In genomic region chr14:76874542-76875265, GRCm38 (mm10) we compare ENCODE assay signal across 8 mouse cellular contexts.
DNase-seq lines count a peak whose midpoint lies in the region; ATAC-seq and TF ChIP-seq lines count a peak whose summit lies in the region.

No protein-coding gene starts in this region.

- ATAC-seq in heart, embryonic 16.5 days (replicated peaks; ENCODE audit: extremely low read depth, insufficient read depth, low FRiP score): 0 out of 2 replicates have a peak, but pooled peaks have one; percentile 65
- ATAC-seq in kidney, postnatal 0 days (replicated peaks; ENCODE audit: low FRiP score, low read depth): peak; percentile 83
- peak; percentile 90 for ATAC-seq in midbrain, embryonic 16.5 days

- no peaks in the 10 kb centered on the region for H3K9me3 ChIP-seq in heart, embryonic 16.5 days (replicated peaks; ENCODE audit: control insufficient read depth, low read length)
- H3K9me3 ChIP-seq in kidney, postnatal 0 days (replicated peaks; ENCODE audit: low read length): no peaks in the 10 kb centered on the region
- no peaks in the 10 kb centered on the region for H3K9me3 ChIP-seq in midbrain, embryonic 16.5 days (replicated peaks; ENCODE audit: control insufficient read depth, low read length, poor library complexity, severe bottlenecking)

- H3K27ac ChIP-seq in heart, embryonic 16.5 days (ENCODE audit: low read length): peak overlapping the region; percentile 51; the same call in 1 of the 2 replicates
- peak overlapping the region; percentile 74 for H3K27ac ChIP-seq in embryonic fibroblast, embryonic 13.5 days (ENCODE audit: insufficient read depth, low read length)
- H3K27ac ChIP-seq in kidney, postnatal 0 days: peak overlapping the region; percentile 70
- H3K27ac ChIP-seq in midbrain, embryonic 16.5 days (ENCODE audit: low read length): peak overlapping the region; percentile 76

- H3K27me3 ChIP-seq in heart, embryonic 16.5 days (ENCODE audit: control insufficient read depth, insufficient read depth, low read length): no peaks in the 10 kb centered on the region
- no peaks in the 10 kb centered on the region for H3K27me3 ChIP-seq in kidney, postnatal 0 days (ENCODE audit: insufficient read depth, low read length)
- H3K27me3 ChIP-seq in midbrain, embryonic 16.5 days (ENCODE audit: control insufficient read depth, insufficient read depth, low read depth, low read length): no peaks in the 10 kb centered on the region

- peaks cover 16% of the 10 kb centered on the region for H3K4me1 ChIP-seq in heart, embryonic 16.5 days (ENCODE audit: control insufficient read depth, insufficient read depth, low read length)
- peaks cover 25% of the 10 kb centered on the region for H3K4me1 ChIP-seq in embryonic fibroblast, embryonic 13.5 days (ENCODE audit: control insufficient read depth, insufficient read depth, low read length)
- peaks cover 5% of the 10 kb centered on the region; the same call in 1 of the 2 replicates for H3K4me1 ChIP-seq in kidney, postnatal 0 days (replicated peaks; ENCODE audit: insufficient read depth, low read length)
- H3K4me1 ChIP-seq in midbrain, embryonic 16.5 days (ENCODE audit: control insufficient read depth, insufficient read depth, low read length): peaks cover 22% of the 10 kb centered on the region

- no peak for DNase-seq in heart, adult 9 months (ENCODE audit: low spot score in 2 of 2)
- DNase-seq in kidney, postnatal 0 days (ENCODE audit: low spot score): peak; percentile 66
- no peak for DNase-seq in cerebellum, adult 8-10 months
- DNase-seq in cerebellum, postnatal 36 days: no peak
- DNase-seq in layer of hippocampus, postnatal 36 days: no peak

- 46% methylated on average over 8 of the region's 8 CpGs for WGBS in heart, embryonic 16.5 days
- WGBS in kidney, postnatal 0 days: 24% methylated on average over 8 of the region's 8 CpGs
- 20% methylated on average over 8 of the region's 8 CpGs for WGBS in midbrain, embryonic 16.5 days

- no peak overlapping the region for H3K4me3 ChIP-seq in heart, embryonic 16.5 days (ENCODE audit: low read length)
- no peak overlapping the region for H3K4me3 ChIP-seq in embryonic fibroblast, embryonic 13.5 days (ENCODE audit: insufficient read depth, low read length)
- H3K4me3 ChIP-seq in kidney, postnatal 0 days (replicated peaks; ENCODE audit: low read depth, low read length): no peak overlapping the region
- no peak overlapping the region for H3K4me3 ChIP-seq in midbrain, embryonic 16.5 days (ENCODE audit: low read depth, low read length)

- H3K9ac ChIP-seq in heart, embryonic 16.5 days (ENCODE audit: low read length): no peak overlapping the region
- no peak overlapping the region for H3K9ac ChIP-seq in kidney, postnatal 0 days (ENCODE audit: low read depth, low read length)
- H3K9ac ChIP-seq in midbrain, embryonic 16.5 days (ENCODE audit: low read depth, low read length): 0 out of 2 replicates have a peak overlapping the region, but pooled peaks have one; percentile 41

- TF ChIP-seq POLR2A in embryonic fibroblast, embryonic 13.5 days (IDR thresholded peaks at IDR 0.05; ENCODE audit: low read depth, low read length): no peak

- TF ChIP-seq CTCF in embryonic fibroblast, embryonic 13.5 days (IDR thresholded peaks at IDR 0.05; ENCODE audit: borderline replicate concordance, insufficient read depth, low read length): no peak
- no peak for TF ChIP-seq CTCF in kidney, postnatal 0 days (IDR thresholded peaks at IDR 0.05; ENCODE audit: low read depth)

- H3K36me3 ChIP-seq in heart, embryonic 16.5 days (ENCODE audit: control insufficient read depth, insufficient read depth): no peaks in the 10 kb centered on the region
- H3K36me3 ChIP-seq in kidney, postnatal 0 days (ENCODE audit: insufficient read depth, low read length): no peaks in the 10 kb centered on the region
- H3K36me3 ChIP-seq in midbrain, embryonic 16.5 days (ENCODE audit: control insufficient read depth, insufficient read depth, low read length): no peaks in the 10 kb centered on the region

- no peak overlapping the region for H3K4me2 ChIP-seq in heart, embryonic 16.5 days (ENCODE audit: low read depth, low read length)
- no peak overlapping the region for H3K4me2 ChIP-seq in kidney, postnatal 0 days (ENCODE audit: low read length)
- H3K4me2 ChIP-seq in midbrain, embryonic 16.5 days (ENCODE audit: low read length): no peak overlapping the region
